Mouse (Mus musculus): ENCODE measurements around the gene Atxn7l2. TPM values are rescaled to one million over a fixed set of nuclear protein-coding genes. Genes with fewer than 3 reads are reported as not detected.

The Atxn7l2 gene
- polyA plus RNA-seq, 1 experiment: 10.1 TPM

DNA sequence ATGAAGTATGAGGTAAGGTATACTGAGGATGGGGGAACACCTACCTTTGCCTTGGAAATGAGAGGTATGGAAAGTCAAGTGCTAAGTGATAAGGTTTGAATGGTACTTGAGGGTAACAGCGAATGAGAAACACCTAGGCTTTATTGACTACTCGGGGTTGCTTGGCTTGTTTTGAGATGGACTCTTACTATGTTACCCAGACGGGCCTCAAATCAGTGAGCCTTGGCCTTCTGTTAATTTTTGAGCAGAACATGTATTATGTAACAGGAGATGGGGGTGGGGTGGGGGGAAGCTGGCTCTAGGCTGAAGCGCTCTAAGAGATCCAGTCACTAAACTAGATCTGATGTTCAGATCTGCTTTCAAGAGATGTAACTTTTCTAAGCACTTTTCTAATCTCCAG lies 20.9 kb upstream of the Atxn7l2 start:
- TF ChIP-seq CTCF (IDR thresholded peaks at IDR 0.05; ENCODE audit: control insufficient read depth, insufficient read depth, low read length): no peak
- no peak for TF ChIP-seq POLR2A (IDR thresholded peaks at IDR 0.05; ENCODE audit: borderline replicate concordance, control insufficient read depth, low read depth, low read length)
- H3K4me3 ChIP-seq (replicated peaks; ENCODE audit: control insufficient read depth, low read depth, low read length): no peak overlapping the region
- 68% methylated on average over 4 of the region's 4 CpGs for WGBS
- no peak overlapping the region for H3K27ac ChIP-seq (ENCODE audit: control insufficient read depth, insufficient read depth, low read depth, low read length, poor library complexity)
- H3K4me1 ChIP-seq (ENCODE audit: control insufficient read depth, insufficient read depth, low read length): no peaks in the 10 kb centered on the region; the same call in 1 of the 2 replicates

DNA sequence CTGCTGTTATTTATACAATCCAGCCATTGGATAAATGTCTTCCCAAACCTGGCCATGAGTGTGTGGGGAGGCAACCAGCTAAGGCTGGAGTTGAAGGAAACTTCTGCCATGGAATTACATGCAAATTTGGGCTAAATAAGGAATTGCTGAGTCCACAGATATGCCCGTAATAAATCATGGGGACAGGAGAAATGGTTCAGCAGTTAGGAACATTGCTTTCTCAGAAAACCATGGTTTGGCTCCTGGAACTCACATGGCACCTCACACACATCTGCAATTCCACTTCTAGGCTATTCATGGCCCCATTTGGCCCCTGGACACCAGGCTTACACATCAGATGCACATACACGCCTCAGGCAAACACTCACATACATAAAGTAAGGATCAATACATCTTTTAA lies 16.8 kb upstream of the Atxn7l2 start:
- WGBS: 79% methylated on average over 2 of the region's 2 CpGs
- no peak for TF ChIP-seq POLR2A (IDR thresholded peaks at IDR 0.05; ENCODE audit: borderline replicate concordance, control insufficient read depth, low read depth, low read length)
- no peak for TF ChIP-seq CTCF (IDR thresholded peaks at IDR 0.05; ENCODE audit: control insufficient read depth, insufficient read depth, low read length)

DNA sequence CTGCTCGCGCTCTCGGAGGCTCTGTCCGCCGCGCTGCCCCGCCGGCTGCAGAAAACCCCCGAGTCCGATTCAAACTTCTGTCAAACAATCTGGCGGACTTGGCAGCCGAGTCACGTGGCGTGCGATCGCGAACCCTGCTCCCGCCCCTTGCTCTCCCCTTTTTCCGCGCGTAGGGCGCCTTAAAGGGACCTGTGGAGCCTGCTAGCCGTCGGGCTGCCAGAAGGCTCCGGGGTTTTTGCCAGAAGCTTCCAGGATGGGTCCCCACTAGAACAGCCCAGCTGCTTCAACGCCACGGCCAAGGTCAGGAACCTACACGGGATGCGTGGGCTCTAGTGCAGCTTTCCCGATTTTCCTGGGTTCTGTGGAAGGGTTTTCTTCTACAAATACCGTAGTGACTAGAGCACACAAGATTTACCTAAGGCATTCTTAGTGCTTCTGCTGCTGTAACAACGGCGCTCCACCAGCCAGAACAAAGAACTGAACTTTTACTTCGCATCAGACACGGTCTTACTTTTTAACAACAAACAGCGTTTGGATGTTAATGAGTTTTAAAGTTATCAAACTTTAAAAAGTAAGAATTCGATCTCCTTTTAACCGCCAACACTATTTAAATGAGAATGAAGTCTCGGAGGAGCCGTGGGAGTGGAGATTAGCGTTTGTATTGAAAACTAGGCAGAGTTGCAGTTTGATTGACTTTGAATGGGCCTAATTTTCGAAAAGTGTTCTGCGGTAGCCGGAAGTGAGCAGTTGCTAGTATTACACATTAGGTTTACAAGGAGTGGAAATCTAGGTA lies 16.0 kb upstream of the Atxn7l2 start, which contains the start of gene Sypl2:
Gene Sypl2, minus strand, starts transcription at position 91 of the 793 bp plus-strand sequence.
- Histone ChIP-seq H3K4me3 (replicated peaks; ENCODE audit: control insufficient read depth, low read depth, low read length) (no peak within 1 kb of the TSS), H3K27ac (ENCODE audit: control insufficient read depth, insufficient read depth, low read depth, low read length, poor library complexity) (no peak within 1 kb of the TSS; the same call in 1 of the 2 replicates), H3K4me1 (ENCODE audit: control insufficient read depth, insufficient read depth, low read length) (no peaks in the 10 kb centered on the region)
- 6% methylated on average over 44 of the region's 44 CpGs for WGBS
- no peak for TF ChIP-seq POLR2A (IDR thresholded peaks at IDR 0.05; ENCODE audit: borderline replicate concordance, control insufficient read depth, low read depth, low read length)
- no peak for TF ChIP-seq CTCF (IDR thresholded peaks at IDR 0.05; ENCODE audit: control insufficient read depth, insufficient read depth, low read length)

More for the DNA sequence above, 16.8 kb upstream of the Atxn7l2 start:
- H3K4me1 ChIP-seq (ENCODE audit: control insufficient read depth, insufficient read depth, low read length): no peaks in the 10 kb centered on the region; the same call in 1 of the 2 replicates
- no peak overlapping the region for H3K4me3 ChIP-seq (replicated peaks; ENCODE audit: control insufficient read depth, low read depth, low read length)
- no peak overlapping the region for H3K27ac ChIP-seq (ENCODE audit: control insufficient read depth, insufficient read depth, low read depth, low read length, poor library complexity)

DNA sequence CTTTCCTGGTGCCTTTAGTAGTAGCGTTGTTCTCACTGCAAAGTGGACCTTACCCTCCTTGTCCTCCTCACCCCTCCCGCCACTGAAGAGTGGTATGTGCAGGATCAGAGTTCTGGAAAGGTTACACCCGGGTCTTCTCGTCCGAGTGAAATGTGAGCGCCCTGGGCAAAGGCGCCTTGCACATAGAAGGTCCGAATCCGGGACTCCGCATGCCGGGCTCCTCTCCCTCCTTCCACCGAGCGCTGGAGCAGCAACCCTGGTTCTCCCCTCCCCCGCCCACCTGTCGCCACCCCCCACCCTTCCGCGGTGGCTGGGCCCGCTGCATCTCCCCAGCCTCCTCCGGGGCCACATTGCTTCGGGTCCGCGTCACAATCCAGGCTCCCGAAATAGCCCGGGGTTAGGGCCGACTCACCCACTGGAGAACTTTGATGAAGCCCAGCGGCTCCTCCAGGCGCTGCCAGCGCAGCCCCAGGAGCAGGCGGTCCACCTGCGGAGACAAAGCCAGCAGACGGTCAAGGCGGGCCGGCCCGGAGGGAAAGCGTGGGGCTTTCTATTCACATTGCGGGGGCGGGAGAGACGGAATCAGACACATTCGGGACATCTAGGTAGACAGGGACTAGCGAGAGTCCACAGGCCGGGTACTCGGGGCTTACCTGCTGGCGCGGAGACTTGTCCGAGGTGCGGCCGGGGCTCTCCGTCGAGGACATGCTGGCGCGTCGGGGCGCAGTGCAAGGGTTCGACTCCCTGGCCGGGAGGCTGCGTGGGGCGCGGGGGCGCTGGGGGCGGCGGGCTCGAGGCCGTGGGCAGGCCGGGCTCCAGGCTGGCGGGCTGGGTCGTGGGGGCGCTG lies 15.2 kb upstream of the Atxn7l2 start:
- H3K27ac ChIP-seq (ENCODE audit: control insufficient read depth, insufficient read depth, low read depth, low read length, poor library complexity): no peak overlapping the region
- TF ChIP-seq CTCF (IDR thresholded peaks at IDR 0.05; ENCODE audit: control insufficient read depth, insufficient read depth, low read length) (no peak), POLR2A (IDR thresholded peaks at IDR 0.05; ENCODE audit: borderline replicate concordance, control insufficient read depth, low read depth, low read length) (no peak)
- 7% methylated on average over 67 of the region's 67 CpGs for WGBS
- H3K4me1 ChIP-seq (ENCODE audit: control insufficient read depth, insufficient read depth, low read length): no peaks in the 10 kb centered on the region
- H3K4me3 ChIP-seq (replicated peaks; ENCODE audit: control insufficient read depth, low read depth, low read length): no peak overlapping the region

DNA sequence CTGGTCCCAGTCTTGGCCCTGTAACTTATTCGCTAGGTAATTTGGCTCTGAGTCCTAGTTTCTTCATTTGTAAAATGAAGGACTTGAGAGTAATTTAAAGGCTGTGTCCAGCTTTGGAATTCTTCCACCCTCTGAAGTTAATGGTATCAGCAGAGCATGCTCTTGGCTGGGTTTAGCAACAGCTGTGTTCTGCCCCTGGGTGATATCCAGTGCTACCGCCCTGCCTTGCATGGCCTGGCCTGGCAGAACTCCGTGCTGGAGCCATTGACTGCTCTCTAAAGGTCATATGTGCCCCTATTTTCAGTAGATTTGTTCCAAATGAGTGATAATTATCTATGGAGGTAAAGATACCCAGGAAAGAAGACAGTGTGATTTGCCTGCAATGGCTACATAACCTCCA lies 9.9 kb upstream of the Atxn7l2 start:
- Histone ChIP-seq H3K4me1 (ENCODE audit: control insufficient read depth, insufficient read depth, low read length) (no peaks in the 10 kb centered on the region), H3K27ac (ENCODE audit: control insufficient read depth, insufficient read depth, low read depth, low read length, poor library complexity) (no peak overlapping the region), H3K4me3 (replicated peaks; ENCODE audit: control insufficient read depth, low read depth, low read length) (no peak overlapping the region)
- no peak for TF ChIP-seq CTCF (IDR thresholded peaks at IDR 0.05; ENCODE audit: control insufficient read depth, insufficient read depth, low read length)
- no peak for TF ChIP-seq POLR2A (IDR thresholded peaks at IDR 0.05; ENCODE audit: borderline replicate concordance, control insufficient read depth, low read depth, low read length)
- 68% methylated on average over 3 of the region's 3 CpGs for WGBS

DNA sequence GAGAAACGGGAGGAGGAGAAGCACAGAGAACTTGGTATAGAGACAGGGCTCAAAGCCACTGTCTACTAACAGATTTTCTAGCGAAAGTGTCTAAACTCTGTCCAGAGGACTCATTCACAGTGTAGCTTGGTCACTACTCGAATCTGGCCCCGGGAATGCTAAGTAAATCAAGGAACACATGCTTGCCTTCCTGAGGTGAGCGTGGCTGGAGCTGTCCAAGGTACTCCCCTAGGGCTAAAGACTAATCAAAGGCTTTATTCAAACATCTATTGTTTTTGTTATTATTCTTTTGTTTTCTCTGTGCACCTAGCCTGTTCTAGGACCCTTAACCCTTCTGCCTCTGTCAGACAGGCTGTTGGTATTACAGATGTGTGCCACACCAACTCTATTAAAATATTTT lies 4.0 kb upstream of the Atxn7l2 start:
- H3K27ac ChIP-seq (ENCODE audit: control insufficient read depth, insufficient read depth, low read depth, low read length, poor library complexity): no peak overlapping the region

DNA sequence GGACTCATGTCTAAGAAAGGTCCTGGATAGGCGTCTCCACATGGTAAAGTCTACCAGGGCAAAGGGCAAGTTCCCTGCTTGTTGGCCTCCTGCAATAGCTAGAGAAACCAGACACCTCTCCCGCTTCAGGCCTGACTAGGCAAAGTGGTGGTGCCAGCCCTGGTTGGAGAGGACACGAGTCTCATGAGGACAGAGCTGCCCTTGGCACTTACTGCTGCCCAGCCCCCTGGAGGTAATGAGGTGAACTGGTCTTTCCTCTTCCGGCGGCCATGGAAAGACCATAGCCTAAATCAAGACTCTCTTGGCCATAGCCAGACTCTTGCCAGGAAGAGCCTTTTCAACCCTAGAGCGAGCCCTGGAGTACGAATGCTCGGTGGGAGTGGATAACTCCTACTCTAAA lies 1.7 kb upstream of the Atxn7l2 start:
- 74% methylated on average over 8 of the region's 8 CpGs for WGBS
- TF ChIP-seq CTCF (IDR thresholded peaks at IDR 0.05; ENCODE audit: control insufficient read depth, insufficient read depth, low read length) (peak; percentile 16; the same call in 1 of the 2 replicates), POLR2A (IDR thresholded peaks at IDR 0.05; ENCODE audit: borderline replicate concordance, control insufficient read depth, low read depth, low read length) (no peak)

More for the DNA sequence above, 4.0 kb upstream of the Atxn7l2 start:
- Histone ChIP-seq H3K4me3 (replicated peaks; ENCODE audit: control insufficient read depth, low read depth, low read length) (no peak overlapping the region), H3K4me1 (ENCODE audit: control insufficient read depth, insufficient read depth, low read length) (peaks cover 2% of the 10 kb centered on the region; the same call in 1 of the 2 replicates)
- no peak for TF ChIP-seq POLR2A (IDR thresholded peaks at IDR 0.05; ENCODE audit: borderline replicate concordance, control insufficient read depth, low read depth, low read length)
- no peak for TF ChIP-seq CTCF (IDR thresholded peaks at IDR 0.05; ENCODE audit: control insufficient read depth, insufficient read depth, low read length)
- WGBS: 9% methylated on average over 5 of the region's 5 CpGs

DNA sequence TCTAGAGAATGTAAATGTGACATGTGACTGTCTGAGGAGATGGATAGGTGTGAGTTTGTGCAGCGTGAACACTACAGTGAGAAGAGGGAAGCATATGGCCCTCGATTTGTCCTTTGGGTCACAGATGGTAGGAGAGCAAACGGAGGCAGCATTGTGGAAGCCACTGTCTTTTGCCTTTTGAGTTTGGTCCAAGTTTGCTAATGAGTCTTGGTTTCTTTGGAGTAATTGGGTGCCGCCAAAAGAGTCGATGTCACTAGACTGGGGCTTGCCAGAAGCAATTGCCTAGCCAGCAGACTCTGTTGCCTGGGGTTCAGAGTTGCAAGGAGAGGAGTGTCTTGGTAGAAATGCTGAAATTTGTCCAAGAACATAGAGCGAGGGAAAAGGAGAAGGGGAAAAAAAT lies 1.1 kb upstream of the Atxn7l2 start:
- Histone ChIP-seq H3K4me3 (replicated peaks; ENCODE audit: control insufficient read depth, low read depth, low read length) (no peak overlapping the region), H3K27ac (ENCODE audit: control insufficient read depth, insufficient read depth, low read depth, low read length, poor library complexity) (no peak overlapping the region), H3K4me1 (ENCODE audit: control insufficient read depth, insufficient read depth, low read length) (peaks cover 2% of the 10 kb centered on the region; the same call in 1 of the 2 replicates)
- WGBS: 84% methylated on average over 6 of the region's 6 CpGs
- TF ChIP-seq CTCF (IDR thresholded peaks at IDR 0.05; ENCODE audit: control insufficient read depth, insufficient read depth, low read length) (no peak), POLR2A (IDR thresholded peaks at IDR 0.05; ENCODE audit: borderline replicate concordance, control insufficient read depth, low read depth, low read length) (no peak)

More for the DNA sequence above, 1.7 kb upstream of the Atxn7l2 start:
- Histone ChIP-seq H3K4me3 (replicated peaks; ENCODE audit: control insufficient read depth, low read depth, low read length) (no peak overlapping the region), H3K4me1 (ENCODE audit: control insufficient read depth, insufficient read depth, low read length) (peaks cover 2% of the 10 kb centered on the region; the same call in 1 of the 2 replicates), H3K27ac (ENCODE audit: control insufficient read depth, insufficient read depth, low read depth, low read length, poor library complexity) (no peak overlapping the region)

Measured in bone marrow, adult 2 months (tissue).